Comparison of ENCODE assay signal across 10 mouse cellular contexts in genomic region chr1:170845448-170846307, GRCm38 (mm10). TPM values are rescaled to one million over a fixed set of nuclear protein-coding genes. Genes with fewer than 3 reads are reported as not detected.
DNase-seq lines count a peak whose midpoint lies in the region; ATAC-seq and TF ChIP-seq lines count a peak whose summit lies in the region.
"Had no signal": no experiment of that assay in that cellular context is flagged by ENCODE, and none has a peak within 500 bp of the region (broad histone marks: within the 10 kb centered on the region; RNA-seq: fewer than 3 reads in every experiment).

No protein-coding gene starts in this region.

- H3K4me3 ChIP-seq in hindbrain, embryonic 10.5 days: no peak overlapping the region
- no peak overlapping the region for H3K4me3 ChIP-seq in hindbrain, embryonic 16.5 days (ENCODE audit: low read length)
- H3K4me3 ChIP-seq in MEL (ENCODE audit: control insufficient read depth in 1 of 2, insufficient read depth in 1 of 2, low read depth in 2 of 2, low read length in 2 of 2): no peak overlapping the region
- H3K4me3 ChIP-seq in liver, embryonic 12.5 days: peak overlapping the region; percentile 40
- no peak overlapping the region for H3K4me3 ChIP-seq in forebrain, embryonic 16.5 days (replicated peaks; ENCODE audit: low read length)
- H3K4me3 ChIP-seq: limb, embryonic 15.5 days had no signal

- WGBS in hindbrain, embryonic 10.5 days: 51% methylated on average over 10 of the region's 10 CpGs
- WGBS in hindbrain, embryonic 16.5 days: 53% methylated on average over 10 of the region's 10 CpGs
- 12% methylated on average over 10 of the region's 10 CpGs for WGBS in liver, embryonic 12.5 days (ENCODE audit: insufficient replicate concordance)
- WGBS in forebrain, embryonic 16.5 days: 50% methylated on average over 10 of the region's 10 CpGs

- H3K27me3 ChIP-seq in hindbrain, embryonic 10.5 days (ENCODE audit: insufficient read depth, poor library complexity, severe bottlenecking): no peaks in the 10 kb centered on the region
- H3K27me3 ChIP-seq in hindbrain, embryonic 16.5 days (replicated peaks; ENCODE audit: control insufficient read depth, insufficient read depth, low read length): no peaks in the 10 kb centered on the region
- H3K27me3 ChIP-seq in MEL (ENCODE audit: control insufficient read depth in 1 of 2, insufficient read depth in 2 of 2, low read length in 2 of 2): no peaks in the 10 kb centered on the region
- H3K27me3 ChIP-seq in liver, embryonic 12.5 days (replicated peaks): no peaks in the 10 kb centered on the region
- H3K27me3 ChIP-seq in forebrain, embryonic 16.5 days (replicated peaks; ENCODE audit: control insufficient read depth, insufficient read depth, low read length): no peaks in the 10 kb centered on the region
- H3K27me3 ChIP-seq: limb, embryonic 15.5 days had no signal

- TF ChIP-seq CTCF in MEL (IDR thresholded peaks at IDR 0.05 in 2 of 3, conservative IDR thresholded peaks at IDR 0.05 in 1 of 3; ENCODE audit: control insufficient read depth in 1 of 3, insufficient read depth in 1 of 3, low read depth in 2 of 3, low read length in 3 of 3, poor library complexity in 1 of 3, severe bottlenecking in 1 of 3): no peak

- H3K9me3 ChIP-seq in hindbrain, embryonic 10.5 days: no peaks in the 10 kb centered on the region
- no peaks in the 10 kb centered on the region for H3K9me3 ChIP-seq in hindbrain, embryonic 16.5 days (ENCODE audit: control insufficient read depth, low read length)
- no peaks in the 10 kb centered on the region for H3K9me3 ChIP-seq in MEL (replicated peaks; ENCODE audit: insufficient read depth, low read length)
- no peaks in the 10 kb centered on the region for H3K9me3 ChIP-seq in liver, embryonic 12.5 days (replicated peaks)
- no peaks in the 10 kb centered on the region for H3K9me3 ChIP-seq in forebrain, embryonic 16.5 days (ENCODE audit: control insufficient read depth, low read length)
- H3K9me3 ChIP-seq: limb, embryonic 15.5 days had no signal

- no peaks in the 10 kb centered on the region for H3K4me1 ChIP-seq in hindbrain, embryonic 10.5 days (replicated peaks)
- H3K4me1 ChIP-seq in hindbrain, embryonic 16.5 days (ENCODE audit: control insufficient read depth, insufficient read depth, low read depth, low read length): no peaks in the 10 kb centered on the region
- peaks cover 3 to 9% of the 10 kb centered on the region in 2 experiments; a peak in 3 of 4 replicates for H3K4me1 ChIP-seq in MEL (ENCODE audit: control insufficient read depth in 1 of 2, insufficient read depth in 2 of 2, low read length in 2 of 2)
- H3K4me1 ChIP-seq in liver, embryonic 12.5 days: peaks cover 51% of the 10 kb centered on the region
- H3K4me1 ChIP-seq in forebrain, embryonic 16.5 days (replicated peaks; ENCODE audit: control insufficient read depth, insufficient read depth, low read length): no peaks in the 10 kb centered on the region
- H3K4me1 ChIP-seq: limb, embryonic 15.5 days had no signal

- DNase-seq in hindbrain, embryonic 10.5 days (ENCODE audit: low spot score): no peak
- DNase-seq in MEL (ENCODE audit: low read depth, low spot score): no peak
- peak; percentile 37 for DNase-seq in fibroblast of lung, adult 2 months (ENCODE audit: low read depth)
- DNase-seq in ovary, adult 18-20 months (ENCODE audit: low spot score): no peak
- no peak for DNase-seq in urinary bladder, adult 2 months (ENCODE audit: low spot score)
- DNase-seq: kidney, postnatal 14 days had no signal

- no peak for TF ChIP-seq POLR2A in MEL (IDR thresholded peaks at IDR 0.05; ENCODE audit: control insufficient read depth in 1 of 2, insufficient read depth in 1 of 2, low read depth in 1 of 2, low read length in 2 of 2, poor library complexity in 1 of 2)

- H3K79me2 ChIP-seq in MEL (ENCODE audit: control insufficient read depth, insufficient read depth, low read length, poor library complexity): no peaks in the 10 kb centered on the region

- no peak overlapping the region for H3K9ac ChIP-seq in hindbrain, embryonic 16.5 days (ENCODE audit: low read depth, low read length)
- no peak overlapping the region for H3K9ac ChIP-seq in MEL (ENCODE audit: control insufficient read depth, low read depth, low read length, poor library complexity, severe bottlenecking)
- H3K9ac ChIP-seq in liver, embryonic 12.5 days: peak overlapping the region; percentile 64
- no peak overlapping the region for H3K9ac ChIP-seq in forebrain, embryonic 16.5 days (replicated peaks; ENCODE audit: low read depth, low read length)
- H3K9ac ChIP-seq: limb, embryonic 15.5 days had no signal

- no peak for TF ChIP-seq RAD21 in MEL (IDR thresholded peaks at IDR 0.05; ENCODE audit: low read depth, low read length)

- peaks cover 8% of the 10 kb centered on the region for H3K36me3 ChIP-seq in hindbrain, embryonic 10.5 days
- peaks cover 3% of the 10 kb centered on the region for H3K36me3 ChIP-seq in hindbrain, embryonic 16.5 days (ENCODE audit: control insufficient read depth, insufficient read depth, low read length)
- peaks cover 3 to 12% of the 10 kb centered on the region in 2 experiments for H3K36me3 ChIP-seq in MEL (ENCODE audit: control insufficient read depth in 1 of 2, insufficient read depth in 2 of 2, low read length in 2 of 2)
- peaks cover 55% of the 10 kb centered on the region for H3K36me3 ChIP-seq in liver, embryonic 12.5 days
- H3K36me3 ChIP-seq in forebrain, embryonic 16.5 days (ENCODE audit: control insufficient read depth, insufficient read depth): no peaks in the 10 kb centered on the region

- peak overlapping the region; percentile 35; the same call in 1 of the 2 replicates for H3K27ac ChIP-seq in hindbrain, embryonic 10.5 days
- no peak overlapping the region for H3K27ac ChIP-seq in hindbrain, embryonic 16.5 days (ENCODE audit: low read depth, low read length)
- H3K27ac ChIP-seq in MEL (ENCODE audit: control insufficient read depth, low read depth, low read length): no peak overlapping the region
- peak overlapping the region; percentile 95 for H3K27ac ChIP-seq in liver, embryonic 12.5 days
- no peak overlapping the region for H3K27ac ChIP-seq in forebrain, embryonic 16.5 days (ENCODE audit: low read length)
- H3K27ac ChIP-seq: limb, embryonic 15.5 days had no signal

- TF ChIP-seq EP300 in MEL (IDR thresholded peaks at IDR 0.05; ENCODE audit: low read depth in 1 of 2, low read length in 2 of 2): peak in 1 of 2 experiments; percentile 16; a peak in 2 of 4 replicates

- H3K4me2 ChIP-seq in hindbrain, embryonic 16.5 days (ENCODE audit: low read length): no peak overlapping the region
- peak overlapping the region; percentile 68 for H3K4me2 ChIP-seq in liver, embryonic 12.5 days
- H3K4me2 ChIP-seq in forebrain, embryonic 16.5 days (ENCODE audit: low read length): no peak overlapping the region
- H3K4me2 ChIP-seq: limb, embryonic 15.5 days had no signal

- no peak for ATAC-seq in hindbrain, embryonic 16.5 days
- peak; percentile 96 for ATAC-seq in liver, embryonic 12.5 days
- no peak for ATAC-seq in forebrain, embryonic 16.5 days

TF ChIP-seq in MEL, 35 proteins besides CTCF, POLR2A, EP300 and RAD21:
- TF ChIP-seq ZNF384 (IDR thresholded peaks at IDR 0.05; ENCODE audit: low read depth, low read length) (peak; percentile 66), TAL1 (IDR thresholded peaks at IDR 0.05; ENCODE audit: low read length) (peak; percentile 81), BHLHE40 (IDR thresholded peaks at IDR 0.05; ENCODE audit: borderline replicate concordance, low read depth, low read length) (peak; percentile 46; the same call in 1 of the 2 replicates), SIN3A (IDR thresholded peaks at IDR 0.05; ENCODE audit: low read length) (no peak), GABPA (IDR thresholded peaks at IDR 0.05; ENCODE audit: low read depth, low read length) (no peak), USF2 (IDR thresholded peaks at IDR 0.05; ENCODE audit: borderline replicate concordance in 1 of 2, insufficient read depth in 1 of 2, low read depth in 1 of 2, low read length in 2 of 2) (no peak)
TF ChIP-seq in MEL: peak in this region for 3.

RNA-seq across cellular contexts. Expression of gene Atf6, which starts 21.9 kb away (rescaled TPM):
- 7.7 and 8.0 TPM in 2 replicates for polyA plus RNA-seq in hindbrain, embryonic 10.5 days (2016; fragmentation: Nextera tagmentation; extraction: Ambion mirVana)
- polyA plus RNA-seq in hindbrain, embryonic 16.5 days (2015; fragmentation: Nextera tagmentation; extraction: Ambion mirVana): 6.5 and 7.0 TPM in 2 replicates
- total RNA-seq in MEL (2012; rRNA removed): 11.7 and 14.3 TPM in 2 replicates
- polyA plus RNA-seq in MEL (2012; ENCODE audit: insufficient read depth in 1 of 2, insufficient read length in 2 of 2, low read depth in 1 of 2, low replicate concordance in 2 of 2, missing spikeins in 1 of 2): 10 to 100 TPM in 1 of 2 experiments, not detected in 1; 16.4 TPM
- polyA plus RNA-seq in liver, embryonic 12.5 days (2016; fragmentation: Nextera tagmentation; extraction: Ambion mirVana): 9.6 and 10.6 TPM in 2 replicates
- 12.6 and 14.3 TPM in 2 replicates for polyA plus RNA-seq in urinary bladder, adult 2 months (2012; rRNA removed)
- 7.7 and 8.1 TPM in 2 replicates for polyA plus RNA-seq in forebrain, embryonic 16.5 days (2015; fragmentation: Nextera tagmentation; extraction: Ambion mirVana)

RNA-seq across cellular contexts. Expression of gene Gm26620, which starts 39.2 kb away (rescaled TPM):
- polyA plus RNA-seq in hindbrain, embryonic 10.5 days (2016; fragmentation: Nextera tagmentation; extraction: Ambion mirVana): 0.41 TPM in 1 of 2 replicates, not detected in the other
- 0.59 and 1.3 TPM in 2 replicates for polyA plus RNA-seq in hindbrain, embryonic 16.5 days (2015; fragmentation: Nextera tagmentation; extraction: Ambion mirVana)
- 3.1 and 5.5 TPM in 2 replicates for total RNA-seq in MEL (2012; rRNA removed)
- 1 to 10 TPM in 1 of 2 experiments, not detected in 1; 1.0 TPM for polyA plus RNA-seq in MEL (2012; ENCODE audit: insufficient read depth in 1 of 2, insufficient read length in 2 of 2, low read depth in 1 of 2, low replicate concordance in 2 of 2, missing spikeins in 1 of 2)
- polyA plus RNA-seq in liver, embryonic 12.5 days (2016; fragmentation: Nextera tagmentation; extraction: Ambion mirVana): 0.46 and 0.50 TPM in 2 replicates
- polyA plus RNA-seq in urinary bladder, adult 2 months (2012; rRNA removed): 0.81 and 1.0 TPM in 2 replicates
- 0.58 and 1.1 TPM in 2 replicates for polyA plus RNA-seq in forebrain, embryonic 16.5 days (2015; fragmentation: Nextera tagmentation; extraction: Ambion mirVana)

RNA-seq across cellular contexts. Expression of gene Dusp12, which starts 39.7 kb away (rescaled TPM):
- 28.4 and 34.0 TPM in 2 replicates for polyA plus RNA-seq in hindbrain, embryonic 10.5 days (2016; fragmentation: Nextera tagmentation; extraction: Ambion mirVana)
- 44.0 and 47.0 TPM in 2 replicates for polyA plus RNA-seq in hindbrain, embryonic 16.5 days (2015; fragmentation: Nextera tagmentation; extraction: Ambion mirVana)
- total RNA-seq in MEL (2012; rRNA removed): 41.8 and 50.0 TPM in 2 replicates
- 10 to 100 TPM in 1 of 2 experiments, not detected in 1; 33.8 TPM for polyA plus RNA-seq in MEL (2012; ENCODE audit: insufficient read depth in 1 of 2, insufficient read length in 2 of 2, low read depth in 1 of 2, low replicate concordance in 2 of 2, missing spikeins in 1 of 2)
- polyA plus RNA-seq in liver, embryonic 12.5 days (2016; fragmentation: Nextera tagmentation; extraction: Ambion mirVana): 25.7 and 27.3 TPM in 2 replicates
- polyA plus RNA-seq in urinary bladder, adult 2 months (2012; rRNA removed): 25.4 and 29.1 TPM in 2 replicates
- 32.6 and 39.2 TPM in 2 replicates for polyA plus RNA-seq in forebrain, embryonic 16.5 days (2015; fragmentation: Nextera tagmentation; extraction: Ambion mirVana)

Comparison
In these comparisons a context has a peak if more than half of its experiments do, and no peak if none do; other contexts are left out.
1. H3K27ac ChIP-seq: peak in hindbrain, embryonic 10.5 days (single experiment) and liver, embryonic 12.5 days (single experiment); none in hindbrain, embryonic 16.5 days (single experiment), MEL (single experiment) and forebrain, embryonic 16.5 days (single experiment).